Mouse (Mus musculus): Measurements from ENCODE around the gene Tfe3. TPM values are rescaled to one million over a fixed set of nuclear protein-coding genes. Genes with fewer than 3 reads are reported as not detected.
"Not testable (repeated sequence)": the region's sequence is repeated elsewhere in the genome, so short reads cannot be mapped to it uniquely, and the experiment has no call there.

The Tfe3 gene
- 65.8 and 81.6 TPM in 2 replicates for polyA plus RNA-seq (2011; ENCODE audit: insufficient read depth, insufficient read length, low read depth, missing spikeins)

DNA sequence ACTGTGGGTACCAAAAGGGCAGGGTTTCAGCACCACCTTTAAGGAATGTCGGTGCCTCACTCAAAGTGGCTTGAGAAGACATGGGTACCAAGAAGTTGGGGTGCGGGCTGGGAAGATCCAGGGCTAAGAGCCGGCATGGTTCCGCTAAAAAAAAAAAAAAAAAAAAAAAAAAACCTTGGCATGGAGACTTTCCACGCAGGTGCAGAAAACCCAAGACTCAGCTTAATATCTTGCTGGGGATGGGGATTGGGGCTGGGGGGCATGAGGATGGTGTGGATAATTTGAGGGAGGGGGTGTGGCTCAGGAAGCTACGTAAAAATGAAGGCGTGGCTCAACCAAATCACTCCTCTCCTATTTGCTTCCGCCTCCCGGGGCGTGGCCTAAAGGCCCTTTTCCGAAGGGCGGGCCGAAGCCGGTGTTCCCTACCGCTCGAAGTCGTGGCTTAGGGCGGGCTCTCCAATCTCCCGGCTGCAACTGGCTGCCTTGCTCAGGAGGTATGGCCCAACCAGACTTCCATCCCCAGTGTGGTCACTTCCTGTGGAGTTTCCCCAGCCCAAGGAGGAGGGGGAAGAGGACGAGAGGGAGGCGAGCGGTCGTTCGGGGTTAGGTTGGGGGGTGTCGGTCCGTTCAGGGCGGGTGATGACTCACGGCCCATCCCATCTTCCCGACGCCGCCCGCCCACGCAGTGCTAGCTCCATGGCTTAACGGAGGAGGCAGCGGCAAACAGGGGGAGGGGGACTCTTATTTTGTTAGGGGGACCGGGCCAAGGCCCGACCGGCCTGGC lies at the start of gene Tfe3:
Gene Tfe3 (plus strand): TSS at position 424 of the 784 bp plus-strand sequence.
- peaks cover 12% of the 10 kb centered on the region for H3K36me3 ChIP-seq (ENCODE audit: control insufficient read depth, insufficient read depth, low read length, poor library complexity, severe bottlenecking)
- H3K27ac ChIP-seq (ENCODE audit: insufficient read depth, low read length) = peak within 1 kb of the TSS; percentile 96
- no peaks in the 10 kb centered on the region for H3K27me3 ChIP-seq (ENCODE audit: control insufficient read depth, insufficient read depth, low read length, poor library complexity, severe bottlenecking)
- H3K4me1 ChIP-seq (ENCODE audit: control insufficient read depth, insufficient read depth, low read length) = no peaks in the 10 kb centered on the region
- H3K9me3 ChIP-seq (replicated peaks; ENCODE audit: control insufficient read depth, insufficient read depth, low read length, poor library complexity, severe bottlenecking) = no peaks in the 10 kb centered on the region
- H3K9ac ChIP-seq (ENCODE audit: low read depth, poor library complexity, severe bottlenecking) = peak within 1 kb of the TSS; percentile 96
- TF ChIP-seq CTCF (IDR thresholded peaks at IDR 0.05; ENCODE audit: low read depth, low read length) (no peak), EP300 (IDR thresholded peaks at IDR 0.05; ENCODE audit: insufficient read depth, low read depth, low read length) (no peak), POLR2A (IDR thresholded peaks at IDR 0.05; ENCODE audit: insufficient read depth, low read length) (no peak)
- H3K4me3 ChIP-seq (ENCODE audit: low read depth, low read length) = peak within 1 kb of the TSS; percentile 92

- not testable (repeated sequence) for H3K27me3 ChIP-seq (ENCODE audit: control insufficient read depth, insufficient read depth, low read length, poor library complexity, severe bottlenecking); H3K9me3 ChIP-seq (replicated peaks; ENCODE audit: control insufficient read depth, insufficient read depth, low read length, poor library complexity, severe bottlenecking); H3K27ac ChIP-seq (ENCODE audit: insufficient read depth, low read length); H3K4me1 ChIP-seq (ENCODE audit: control insufficient read depth, insufficient read depth, low read length); H3K36me3 ChIP-seq (ENCODE audit: control insufficient read depth, insufficient read depth, low read length, poor library complexity, severe bottlenecking)
- Histone ChIP-seq H3K9ac (ENCODE audit: low read depth, poor library complexity, severe bottlenecking) (peak overlapping the region; percentile 95), H3K4me3 (ENCODE audit: low read depth, low read length) (peak overlapping the region; percentile 96)
These were observed 48.6 kb upstream of the Tfe3 start for GRCm38 (mm10) chrX:7713764-7714134.

DNA sequence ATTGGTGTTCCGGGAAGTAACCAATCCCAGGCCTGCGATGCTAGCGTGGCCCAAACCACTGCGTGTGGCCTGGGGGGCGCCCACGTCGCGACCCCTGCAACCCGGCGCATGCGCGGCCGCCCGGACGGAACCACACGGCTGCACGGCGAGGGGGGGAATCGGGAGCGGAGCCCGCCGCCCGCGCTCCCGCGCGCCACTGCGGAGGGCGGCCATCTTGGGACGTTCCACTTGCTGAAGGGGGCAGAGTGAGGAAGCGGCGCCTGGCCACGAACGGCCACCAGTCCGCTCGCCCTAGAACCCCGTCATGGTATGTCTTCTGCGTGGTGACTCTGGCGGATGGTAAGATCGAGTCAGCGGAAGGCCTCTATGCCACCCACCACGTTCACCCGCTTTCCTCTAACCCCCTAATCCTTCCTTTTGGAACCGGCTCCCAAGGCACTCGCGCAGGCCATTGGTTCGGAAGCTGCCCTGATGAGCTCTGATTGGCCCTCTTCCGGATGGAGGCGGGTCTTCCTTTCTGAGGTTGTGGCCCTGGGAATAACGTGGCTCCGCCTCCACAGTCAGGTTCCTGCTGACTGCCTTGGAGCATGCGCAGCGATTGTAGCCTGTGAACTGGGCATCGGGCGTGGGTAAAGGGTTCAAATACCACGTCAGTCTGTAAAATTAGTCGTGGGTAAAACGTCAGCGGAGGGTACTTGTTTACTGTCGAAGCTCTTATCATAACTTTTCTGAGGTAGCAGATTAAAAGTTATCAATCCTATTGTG lies 48.0 kb upstream of the Tfe3 start, which contains the start of gene Wdr45:
Gene Wdr45 (plus strand): TSS at position 199 of the 765 bp plus-strand sequence.
- Histone ChIP-seq H3K4me3 (ENCODE audit: low read depth, low read length) (peak within 1 kb of the TSS; percentile 96), H3K27ac (ENCODE audit: insufficient read depth, low read length) (peak within 1 kb of the TSS; percentile 86), H3K9ac (ENCODE audit: low read depth, poor library complexity, severe bottlenecking) (peak within 1 kb of the TSS; percentile 95)
- H3K9me3 ChIP-seq (replicated peaks; ENCODE audit: control insufficient read depth, insufficient read depth, low read length, poor library complexity, severe bottlenecking); H3K36me3 ChIP-seq (ENCODE audit: control insufficient read depth, insufficient read depth, low read length, poor library complexity, severe bottlenecking); H3K27me3 ChIP-seq (ENCODE audit: control insufficient read depth, insufficient read depth, low read length, poor library complexity, severe bottlenecking); H3K4me1 ChIP-seq (ENCODE audit: control insufficient read depth, insufficient read depth, low read length): not testable (repeated sequence)
- TF ChIP-seq POLR2A (IDR thresholded peaks at IDR 0.05; ENCODE audit: insufficient read depth, low read length) = peak; percentile 63

DNA sequence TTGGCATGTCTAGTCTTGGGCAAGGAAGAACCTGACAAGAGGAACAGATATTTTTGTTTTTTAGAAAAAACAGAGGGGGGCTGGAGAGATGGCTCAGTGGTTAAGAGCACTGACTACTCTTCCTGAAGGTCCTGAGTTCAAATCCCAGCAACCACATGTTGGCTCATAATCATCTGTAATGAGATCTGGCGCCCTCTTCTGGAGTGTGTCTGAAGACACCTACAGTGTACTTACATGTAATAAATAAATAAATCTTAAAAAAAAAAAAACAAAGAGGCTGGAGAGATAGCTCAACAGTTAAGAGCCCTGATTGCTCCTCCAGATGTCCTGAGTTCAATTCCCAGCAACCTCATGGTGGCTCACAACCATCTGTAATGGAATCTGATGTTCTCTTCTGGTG lies 46.3 kb upstream of the Tfe3 start:
- H3K27ac ChIP-seq (ENCODE audit: insufficient read depth, low read length); H3K4me1 ChIP-seq (ENCODE audit: control insufficient read depth, insufficient read depth, low read length); H3K4me3 ChIP-seq (ENCODE audit: low read depth, low read length); H3K27me3 ChIP-seq (ENCODE audit: control insufficient read depth, insufficient read depth, low read length, poor library complexity, severe bottlenecking); H3K36me3 ChIP-seq (ENCODE audit: control insufficient read depth, insufficient read depth, low read length, poor library complexity, severe bottlenecking); H3K9me3 ChIP-seq (replicated peaks; ENCODE audit: control insufficient read depth, insufficient read depth, low read length, poor library complexity, severe bottlenecking); H3K9ac ChIP-seq (ENCODE audit: low read depth, poor library complexity, severe bottlenecking): not testable (repeated sequence)

DNA sequence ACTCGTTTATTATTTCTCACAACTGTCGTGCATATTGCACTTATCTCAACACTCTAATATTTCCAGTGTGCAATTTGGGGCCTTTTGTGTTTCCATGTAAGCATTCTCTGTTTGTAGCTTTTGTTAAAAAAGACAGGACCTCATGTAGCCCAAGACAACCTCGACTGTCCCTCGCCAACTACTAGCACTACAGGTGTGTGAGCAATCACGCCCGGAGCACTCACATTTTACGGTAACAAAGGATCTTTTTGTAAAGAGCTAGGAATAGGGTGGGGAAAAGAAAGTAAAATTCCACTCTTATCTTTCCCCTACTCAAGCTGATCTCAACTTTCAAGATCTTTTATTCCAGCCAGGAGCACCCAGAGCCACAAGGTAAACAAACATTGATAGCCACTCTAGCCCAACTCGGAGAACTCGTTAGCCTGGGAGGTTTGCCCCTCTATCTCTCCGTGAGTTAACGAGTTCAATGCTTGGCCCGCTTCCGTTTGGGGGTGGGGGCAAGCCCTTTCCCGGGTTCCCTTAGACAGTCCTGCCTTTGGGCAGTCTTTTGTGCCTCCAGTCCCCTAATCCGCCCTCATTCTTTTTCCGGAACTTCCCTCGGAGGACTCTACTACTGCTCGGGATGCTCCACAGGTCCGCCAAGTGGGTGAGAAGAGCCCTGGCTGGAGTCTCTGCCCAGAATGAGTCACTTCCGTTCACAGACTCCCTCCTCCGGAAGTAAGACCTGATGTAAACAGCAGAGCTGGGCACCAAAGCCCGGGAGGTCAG lies 40.7 kb upstream of the Tfe3 start, which contains the start of gene Gm45208:
Gene Gm45208 (plus strand): TSS at position 732 of the 768 bp plus-strand sequence.
- no peak for TF ChIP-seq EP300 (IDR thresholded peaks at IDR 0.05; ENCODE audit: insufficient read depth, low read depth, low read length)
- no peak for TF ChIP-seq CTCF (IDR thresholded peaks at IDR 0.05; ENCODE audit: low read depth, low read length)
- no peak for TF ChIP-seq POLR2A (IDR thresholded peaks at IDR 0.05; ENCODE audit: insufficient read depth, low read length)
- Histone ChIP-seq H3K27ac (ENCODE audit: insufficient read depth, low read length) (peak within 1 kb of the TSS; percentile 98), H3K4me1 (ENCODE audit: control insufficient read depth, insufficient read depth, low read length) (no peaks in the 10 kb centered on the region), H3K9me3 (replicated peaks; ENCODE audit: control insufficient read depth, insufficient read depth, low read length, poor library complexity, severe bottlenecking) (no peaks in the 10 kb centered on the region), H3K27me3 (ENCODE audit: control insufficient read depth, insufficient read depth, low read length, poor library complexity, severe bottlenecking) (no peaks in the 10 kb centered on the region), H3K4me3 (ENCODE audit: low read depth, low read length) (peak within 1 kb of the TSS; percentile 100), H3K36me3 (ENCODE audit: control insufficient read depth, insufficient read depth, low read length, poor library complexity, severe bottlenecking) (no peaks in the 10 kb centered on the region; the same call in 1 of the 2 replicates), H3K9ac (ENCODE audit: low read depth, poor library complexity, severe bottlenecking) (peak within 1 kb of the TSS; percentile 85)

DNA sequence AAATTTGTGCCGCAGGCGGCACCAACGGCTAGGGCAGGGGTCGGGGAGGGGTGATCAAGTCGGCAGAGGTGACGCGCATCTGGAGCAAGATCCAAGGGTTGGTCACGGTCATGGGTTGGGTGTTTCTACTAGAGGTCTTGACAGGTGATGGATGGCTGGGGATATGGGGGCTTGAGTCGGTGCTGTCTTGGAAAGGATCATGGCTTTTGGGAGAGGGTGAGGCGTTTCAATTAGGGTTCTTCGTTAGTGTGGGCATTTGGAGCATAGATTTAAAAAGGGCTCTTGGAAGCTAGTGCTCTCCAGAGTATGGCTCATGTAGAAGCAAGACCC lies 40.1 kb upstream of the Tfe3 start:
- TF ChIP-seq EP300 (IDR thresholded peaks at IDR 0.05; ENCODE audit: insufficient read depth, low read depth, low read length) (no peak), POLR2A (IDR thresholded peaks at IDR 0.05; ENCODE audit: insufficient read depth, low read length) (no peak), CTCF (IDR thresholded peaks at IDR 0.05; ENCODE audit: low read depth, low read length) (no peak)
- no peaks in the 10 kb centered on the region for H3K27me3 ChIP-seq (ENCODE audit: control insufficient read depth, insufficient read depth, low read length, poor library complexity, severe bottlenecking)
- peak overlapping the region; percentile 85 for H3K9ac ChIP-seq (ENCODE audit: low read depth, poor library complexity, severe bottlenecking)
- H3K4me1 ChIP-seq (ENCODE audit: control insufficient read depth, insufficient read depth, low read length) = no peaks in the 10 kb centered on the region
- H3K9me3 ChIP-seq (replicated peaks; ENCODE audit: control insufficient read depth, insufficient read depth, low read length, poor library complexity, severe bottlenecking) = no peaks in the 10 kb centered on the region
- H3K27ac ChIP-seq (ENCODE audit: insufficient read depth, low read length) = peak overlapping the region; percentile 98
- H3K4me3 ChIP-seq (ENCODE audit: low read depth, low read length) = peak overlapping the region; percentile 100
- no peaks in the 10 kb centered on the region; the same call in 1 of the 2 replicates for H3K36me3 ChIP-seq (ENCODE audit: control insufficient read depth, insufficient read depth, low read length, poor library complexity, severe bottlenecking)

Measured in ES-Bruce4 (cell line).